Mouse (Mus musculus) ES-CJ7 (cell line): ENCODE data around the gene Nat9.
A peak's percentile ranks its signal among the peaks of the same experiment; 100 is the strongest.

Experiments used
- DNase-seq: peaks from one replicate; pipeline ENCODE4 v3.0.0; 2011; ENCODE audit warnings: low read depth, low spot score

The Nat9 gene

GRCm38 (mm10) chr11:115217439-115218410 lies 30.1 kb upstream of the Nat9 start:
- no peak for DNase-seq

DNA sequence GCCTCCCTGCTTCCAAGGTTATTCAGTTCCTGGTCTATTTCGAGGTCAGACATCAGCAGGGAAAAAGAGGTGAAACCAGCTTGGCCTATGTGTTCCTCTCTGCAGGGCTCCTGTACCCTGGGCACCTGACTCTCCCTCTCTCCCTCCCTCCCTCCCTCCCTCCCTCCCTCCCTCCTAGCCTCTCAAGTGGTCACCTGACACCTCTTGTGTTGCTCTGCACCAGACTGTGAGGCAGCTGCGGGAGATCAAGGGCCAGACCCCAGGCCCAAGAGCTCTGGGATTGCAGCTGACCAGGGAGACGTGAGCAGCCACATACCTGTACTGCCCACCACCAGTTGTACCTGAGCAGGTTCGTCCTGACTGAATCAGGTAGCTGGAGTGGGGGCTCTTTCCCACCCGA lies 27.5 kb upstream of the Nat9 start:
- DNase-seq = no peak

- no peak for DNase-seq
Measured at GRCm38 (mm10) chr11:115212116-115212515, 24.5 kb upstream of the Nat9 start.

- DNase-seq = no peak
Measured at GRCm38 (mm10) chr11:115209958-115210357, 22.3 kb upstream of the Nat9 start.

- DNase-seq = no peak
Measured at GRCm38 (mm10) chr11:115208776-115209732, 21.4 kb upstream of the Nat9 start.

GRCm38 (mm10) chr11:115208126-115208525 lies 20.5 kb upstream of the Nat9 start:
- DNase-seq = no peak

- no peak for DNase-seq
Measured at GRCm38 (mm10) chr11:115202756-115203155, 15.1 kb upstream of the Nat9 start.

DNA sequence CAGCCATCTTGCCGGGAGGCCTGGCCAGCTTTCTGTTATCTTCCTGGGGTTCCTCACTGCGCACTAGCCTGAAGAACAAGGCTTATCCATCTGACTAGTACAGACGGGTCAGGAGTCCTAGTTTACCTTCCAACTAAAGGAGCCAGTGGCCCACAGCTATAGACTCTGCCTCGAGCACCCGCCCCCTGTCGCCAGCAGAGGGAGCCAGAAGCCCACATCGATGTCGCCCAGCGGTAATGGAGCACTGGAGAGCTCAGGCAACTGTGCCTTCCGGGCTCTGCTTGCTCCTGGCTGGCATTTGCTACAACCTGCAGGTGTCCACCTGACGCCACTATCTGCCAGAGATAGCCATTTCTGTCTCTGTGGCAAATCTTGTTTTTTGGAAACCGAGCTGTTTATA lies 14.7 kb upstream of the Nat9 start:
- DNase-seq = peak; percentile 70

DNA sequence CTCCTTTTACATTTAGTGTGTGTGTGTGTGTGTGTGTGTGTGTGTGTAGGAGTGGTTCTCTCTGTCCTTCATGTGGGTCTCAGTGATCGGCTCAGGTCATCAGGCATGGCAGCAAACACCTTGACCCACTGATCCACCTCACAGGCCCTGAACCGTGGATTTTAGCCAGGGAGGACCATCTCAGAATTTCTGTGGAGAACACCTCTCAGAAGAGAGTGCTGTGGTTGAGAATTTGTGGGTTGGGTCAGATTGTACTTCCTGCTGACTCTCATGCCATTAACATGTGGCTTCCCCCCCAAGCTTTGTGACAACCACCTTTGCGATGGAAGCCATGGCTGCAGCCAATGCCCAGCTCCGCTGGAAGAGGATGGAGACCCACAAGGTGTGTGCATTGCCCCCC lies 12.9 kb upstream of the Nat9 start:
- DNase-seq = no peak

DNA sequence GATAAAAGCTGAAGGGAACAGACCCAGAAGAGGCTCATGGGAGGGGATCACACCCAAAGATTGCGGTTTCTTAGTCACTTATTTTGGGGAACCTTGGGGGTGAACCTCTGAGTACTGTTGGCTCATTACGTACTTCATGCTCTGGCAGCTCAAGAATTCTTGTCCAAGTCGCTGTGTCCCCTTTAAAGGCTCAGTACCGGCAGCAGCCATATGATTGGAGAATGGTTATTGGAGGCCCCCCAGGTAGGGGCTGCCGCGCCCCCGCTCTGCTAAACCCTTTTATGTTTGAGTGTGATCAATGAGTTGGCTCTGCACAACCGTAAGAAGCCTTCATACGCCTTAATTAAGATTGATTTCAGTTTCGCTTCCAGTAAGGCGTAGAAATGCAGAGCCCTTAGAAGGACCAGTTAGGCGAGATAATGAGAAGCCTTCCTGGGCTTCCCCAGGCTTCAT lies 11.3 kb upstream of the Nat9 start:
- DNase-seq = no peak

- DNase-seq = no peak
Measured at GRCm38 (mm10) chr11:115197558-115197957, 9.9 kb upstream of the Nat9 start.

DNA sequence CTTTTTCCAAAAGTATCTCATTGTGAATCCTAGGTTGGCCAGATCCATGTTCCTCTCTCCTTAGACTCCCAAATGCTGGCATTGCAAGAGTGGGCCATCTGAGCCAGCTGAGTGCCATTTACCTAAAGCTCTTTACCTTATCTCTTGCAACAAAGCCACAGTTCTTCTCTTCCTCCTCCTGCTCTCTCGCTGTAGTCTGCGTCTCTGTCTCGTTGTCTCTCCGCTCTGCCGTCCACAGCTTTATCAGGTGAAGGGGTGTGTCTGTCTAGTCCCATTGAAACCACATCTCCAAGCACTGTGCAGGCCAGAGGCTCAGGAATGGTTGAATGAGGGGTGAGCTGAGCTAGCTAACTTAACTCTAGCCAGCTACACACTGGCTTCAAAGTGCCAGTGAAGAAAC lies 8.3 kb upstream of the Nat9 start:
- no peak for DNase-seq

DNA sequence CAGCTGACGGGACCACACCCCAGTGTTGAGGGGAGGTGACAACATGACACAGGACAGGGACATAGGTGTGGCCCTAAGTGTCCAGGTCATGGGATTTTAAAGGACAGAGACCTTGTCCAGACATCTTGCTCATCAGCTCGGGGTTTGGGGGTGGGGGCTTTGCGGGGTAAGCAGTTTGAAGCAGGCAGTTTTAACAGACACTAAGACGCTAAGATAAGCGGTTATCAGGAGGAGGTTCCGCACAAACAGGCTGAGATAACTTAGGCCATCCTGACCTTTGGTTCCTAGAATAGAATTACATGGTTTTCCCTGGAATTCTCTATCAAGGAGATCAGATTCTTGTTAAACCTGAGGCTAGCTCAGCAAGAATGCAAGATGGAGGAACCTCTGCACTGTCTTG lies 7.0 kb upstream of the Nat9 start:
- DNase-seq = no peak

DNA sequence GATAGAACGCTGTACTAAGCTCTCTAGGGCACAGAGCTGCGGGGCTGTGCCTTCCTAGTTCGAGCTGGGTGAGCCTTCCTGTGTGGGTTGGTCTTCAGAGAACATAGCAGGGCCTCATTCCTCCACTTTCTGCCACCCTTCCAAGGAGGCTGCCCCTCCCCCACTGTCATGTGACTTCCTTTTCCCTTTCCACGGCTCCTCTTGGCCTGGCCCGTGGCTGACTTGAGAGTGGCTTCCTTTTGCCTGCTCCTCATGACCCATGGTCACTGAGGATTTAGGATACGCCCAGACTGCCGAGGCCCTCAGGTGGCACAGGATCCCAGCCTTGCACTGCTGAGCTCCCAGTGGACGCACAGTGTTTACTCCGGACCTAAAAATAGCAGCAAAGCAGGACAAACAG lies 4.5 kb upstream of the Nat9 start:
- peak; percentile 36 for DNase-seq

GRCm38 (mm10) chr11:115189304-115189703 lies 1.6 kb upstream of the Nat9 start:
- no peak for DNase-seq

DNA sequence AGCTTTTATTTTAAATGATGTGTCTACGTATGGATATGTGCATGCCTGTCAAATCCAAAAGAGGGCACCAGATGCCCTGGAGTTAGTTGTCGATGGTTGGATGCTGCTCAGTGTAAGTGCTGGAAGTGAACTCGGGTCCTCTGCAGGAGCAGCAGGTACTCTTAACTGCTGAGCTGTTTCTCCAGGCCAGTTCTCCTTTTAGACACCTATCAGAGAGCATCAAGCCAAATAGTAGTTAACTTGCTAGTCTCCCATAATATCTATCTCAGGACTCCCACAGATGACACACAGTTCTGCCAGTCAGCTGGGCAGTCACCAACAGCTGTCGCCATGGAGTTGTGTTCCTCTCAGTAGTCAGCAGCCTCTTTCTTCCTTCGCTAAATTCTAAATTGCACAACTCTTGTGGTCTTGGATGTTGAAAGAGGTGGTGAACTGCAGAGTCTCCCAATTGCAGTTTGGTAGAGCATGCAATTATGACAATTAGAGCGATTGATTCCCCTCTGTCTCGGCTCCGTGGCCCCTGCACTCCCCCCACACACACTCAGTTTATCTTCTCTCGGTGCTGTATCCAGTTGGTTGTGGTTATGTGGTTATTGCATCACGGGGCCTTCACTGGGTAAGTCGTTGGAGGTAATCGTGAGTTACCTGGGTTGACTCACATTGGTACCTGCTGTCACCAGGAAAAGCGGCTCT lies 1.0 kb upstream of the Nat9 start:
- no peak for DNase-seq

- DNase-seq = peak; percentile 98
Measured at GRCm38 (mm10) chr11:115187224-115187639, 427 bp downstream of the Nat9 start, which contains the start of gene Tmem104. Tmem104 (plus strand) TSS chr11:115187487.

DNA sequence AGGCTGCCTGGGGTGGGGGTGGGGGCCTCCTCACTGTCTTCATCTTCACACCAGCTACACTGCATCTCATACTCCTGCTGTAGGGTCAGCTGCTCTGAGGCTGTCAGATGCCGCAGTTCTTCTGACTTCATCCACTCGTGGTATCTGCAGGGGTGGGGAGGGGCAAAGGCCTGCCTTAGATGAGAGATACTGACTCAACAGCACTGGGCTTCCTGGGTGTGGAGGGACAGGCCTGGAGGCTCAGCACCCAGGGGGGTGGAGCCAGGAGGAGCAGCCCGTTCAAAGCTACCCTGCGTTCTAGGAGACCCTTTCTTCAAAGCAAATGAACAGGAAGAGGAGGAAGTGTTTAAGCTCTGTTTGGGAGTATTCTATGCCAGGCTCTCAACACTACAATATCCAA lies 2.7 kb downstream of the Nat9 start:
- no peak for DNase-seq

DNA sequence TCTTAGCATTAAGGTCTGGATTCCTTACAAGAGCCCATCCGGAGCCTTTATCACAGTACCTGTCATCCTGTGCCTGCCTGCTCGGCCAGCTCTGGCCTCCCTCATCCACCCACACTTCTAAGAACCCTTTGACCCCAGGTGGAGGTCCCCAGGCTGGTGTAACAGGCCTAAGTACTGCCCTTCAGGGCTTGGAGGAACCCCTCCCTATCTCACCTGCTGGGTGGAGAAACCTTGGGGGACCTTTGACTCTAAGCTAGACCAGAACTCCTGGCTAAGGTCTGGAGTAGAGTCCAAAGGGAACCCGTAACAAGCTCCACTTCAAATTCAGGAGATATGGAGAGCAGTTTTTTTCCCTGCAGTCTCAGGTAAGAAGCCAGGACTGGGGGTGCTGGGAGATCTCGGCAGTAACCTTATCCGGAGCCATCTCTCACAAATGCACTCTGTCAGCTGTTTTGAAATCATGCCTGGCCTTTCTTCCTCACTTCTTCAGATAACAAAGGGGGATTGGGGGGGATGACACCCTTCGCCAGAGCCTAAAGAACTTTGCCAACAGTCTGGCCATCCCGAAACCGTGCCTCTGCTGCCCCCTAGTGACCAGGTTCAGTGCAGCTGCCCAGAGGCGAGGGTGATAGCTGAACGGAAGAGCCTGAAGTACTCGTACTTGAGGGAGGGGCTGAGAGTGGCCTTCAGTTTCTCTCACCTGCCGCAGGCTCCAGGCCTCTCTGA lies 5.6 kb downstream of the Nat9 start:
- DNase-seq = peak; percentile 80

GRCm38 (mm10) chr11:115179881-115180280 lies 7.8 kb downstream of the Nat9 start:
- DNase-seq = no peak

GRCm38 (mm10) chr11:115179191-115179590 lies 8.5 kb downstream of the Nat9 start:
- no peak for DNase-seq
